Mouse (Mus musculus): ENCODE results near the gene Tagap1.
"Not testable (repeated sequence)": the region's sequence is repeated elsewhere in the genome, so short reads cannot be mapped to it uniquely, and the experiment has no call there.

GRCm38 (mm10) chr17:6931625-6932024, 29.3 kb downstream of the Tagap1 start:
- TF ChIP-seq CTCF (conservative IDR thresholded peaks at IDR 0.05 in 1 of 2, IDR thresholded peaks at IDR 0.05 in 1 of 2; ENCODE audit: low read depth in 2 of 2, low read length in 2 of 2); POLR2A (IDR thresholded peaks at IDR 0.05; ENCODE audit: low read depth, low read length); BHLHE40 (IDR thresholded peaks at IDR 0.05; ENCODE audit: low read depth, low read length): not testable (repeated sequence)

Data from CH12.LX (cell line).